Mouse (Mus musculus) limb, embryonic 13.5 days (tissue): ENCODE results near the gene Fam151b. TPM values are rescaled to one million over a fixed set of nuclear protein-coding genes. Genes with fewer than 3 reads are reported as not detected.

Source experiments
- ATAC-seq: fragments of 200-750 bp; cut with Nextera tagmentation; 2 replicates; pipeline ENCODE4 v1.8.0; 2017; ENCODE audit warnings: low read depth, moderate number of reproducible peaks, moderate TSS enrichment; ENCODE audit not compliant: low FRiP score
- H3K27ac ChIP-seq: fragments of 300-500 bp; sonication (generic); 2 replicates; pipeline ENCODE4 v1.5.1; 2015; ENCODE audit warnings: inconsistent platforms, mild to moderate bottlenecking, moderate library complexity
- H3K27me3 ChIP-seq: fragments of 300-500 bp; sonication (generic); 2 replicates; pipeline ENCODE4 v1.6.1; 2015; ENCODE audit warnings: mild to moderate bottlenecking, inconsistent platforms
- H3K36me3 ChIP-seq: fragments of 300-500 bp; sonication (generic); 2 replicates; pipeline ENCODE4 v1.6.1; 2015; ENCODE audit warnings: inconsistent platforms, mild to moderate bottlenecking, moderate library complexity
- H3K4me1 ChIP-seq: fragments of 300-500 bp; sonication (generic); 2 replicates; pipeline ENCODE4 v1.6.1; 2015; ENCODE audit warnings: inconsistent platforms
- H3K4me2 ChIP-seq: fragments of 300-500 bp; sonication (generic); replicated peaks from 2 replicates; pipeline ENCODE4 v1.6.1; 2015; ENCODE audit warnings: inconsistent platforms, mild to moderate bottlenecking, moderate library complexity
- H3K4me3 ChIP-seq: fragments of 300-500 bp; sonication (generic); 2 replicates; pipeline ENCODE4 v1.5.1; 2015; ENCODE audit warnings: moderate library complexity, mild to moderate bottlenecking, inconsistent platforms
- H3K9ac ChIP-seq: fragments of 300-500 bp; sonication (generic); 2 replicates; pipeline ENCODE4 v1.6.1; 2015; ENCODE audit warnings: mild to moderate bottlenecking, inconsistent platforms
- H3K9me3 ChIP-seq: fragments of 300-500 bp; sonication (generic); 2 replicates; pipeline ENCODE4 v1.6.1; 2016; ENCODE audit warnings: inconsistent platforms
- WGBS: fragments of 180-500 bp; shearing (Covaris S2); methylation state at CpG from one replicate; pipeline ENCODE4 v1.1.7; 2015; 5-methylcytosine and 5-hydroxymethylcytosine counted together
- polyA plus RNA-seq: library from polyadenylated mRNA; unstranded; fragments of >200 nt; fragmentation: Nextera tagmentation; extraction: Ambion mirVana; gene quantifications from 2 replicates; pipeline ENCODE4 v1.2.1, GENCODE M21; 2015

The Fam151b gene
- polyA plus RNA-seq, 1 experiment from 2014 or later, result 0.36 TPM

- no peak overlapping the region for H3K4me3 ChIP-seq
- H3K36me3 ChIP-seq, result no peaks in the 10 kb centered on the region
- no peak for ATAC-seq
- H3K4me2 ChIP-seq, result no peak overlapping the region
- WGBS, result 66% methylated on average over 3 of the region's 3 CpGs
- no peak overlapping the region for H3K9ac ChIP-seq
- H3K9me3 ChIP-seq, result no peaks in the 10 kb centered on the region
- H3K27ac ChIP-seq, result no peak overlapping the region
- no peaks in the 10 kb centered on the region for H3K27me3 ChIP-seq
- no peaks in the 10 kb centered on the region for H3K4me1 ChIP-seq
These were observed 80.3 kb downstream of the Fam151b start for GRCm38 (mm10) chr13:92403496-92403895.

- ATAC-seq, result no peak
- H3K9ac ChIP-seq, result no peak overlapping the region
- H3K4me2 ChIP-seq, result no peak overlapping the region
- WGBS, result 63% methylated on average over 2 of the region's 2 CpGs
- H3K4me3 ChIP-seq, result no peak overlapping the region
- no peak overlapping the region for H3K27ac ChIP-seq
- no peaks in the 10 kb centered on the region for H3K4me1 ChIP-seq
- no peaks in the 10 kb centered on the region for H3K27me3 ChIP-seq
- no peaks in the 10 kb centered on the region for H3K9me3 ChIP-seq
- no peaks in the 10 kb centered on the region for H3K36me3 ChIP-seq
These were observed 81.8 kb downstream of the Fam151b start for GRCm38 (mm10) chr13:92402063-92402462.

Other genes with a start within 250 kb of the Fam151b start
- 1.5 and 2.0 TPM in 2 replicates for gene Gm20379, start 178.0 kb downstream of the Fam151b start, polyA plus RNA-seq
- 16.1 and 16.9 TPM in 2 replicates for gene Dhfr, start 129.3 kb downstream of the Fam151b start, polyA plus RNA-seq
- 31.9 and 32.2 TPM in 2 replicates for gene Msh3, start 129.0 kb downstream of the Fam151b start, polyA plus RNA-seq
- gene Ankrd34b, start 58.1 kb downstream of the Fam151b start, polyA plus RNA-seq, result 0.09 and 0.13 TPM in 2 replicates
- 13.5 and 13.7 TPM in 2 replicates for gene Zfyve16, start 46.9 kb upstream of the Fam151b start, polyA plus RNA-seq
- not detected in 2 replicates for gene Spz1, start 92.2 kb upstream of the Fam151b start, polyA plus RNA-seq
- gene Serinc5, start 127.1 kb upstream of the Fam151b start, polyA plus RNA-seq, result 7.8 and 10.5 TPM in 2 replicates